Mouse (Mus musculus): ENCODE measurements around the gene Yaf2.

GRCm38 (mm10) chr15:93243202-93243601 lies 93.5 kb downstream of the Yaf2 start:
- TF ChIP-seq CTCF (IDR thresholded peaks at IDR 0.05; ENCODE audit: extremely low read depth, insufficient read depth, insufficient read length, insufficient replicate concordance) (no peak), POLR2A (IDR thresholded peaks at IDR 0.05; ENCODE audit: low read depth, low read length) (no peak)

All from spleen, adult 2 months (tissue).